Mouse (Mus musculus): ENCODE measurements around the gene Gm49320.
"Not testable (repeated sequence)": the region's sequence is repeated elsewhere in the genome, so short reads cannot be mapped to it uniquely, and the experiment has no call there.

The Gm49320 gene

DNA sequence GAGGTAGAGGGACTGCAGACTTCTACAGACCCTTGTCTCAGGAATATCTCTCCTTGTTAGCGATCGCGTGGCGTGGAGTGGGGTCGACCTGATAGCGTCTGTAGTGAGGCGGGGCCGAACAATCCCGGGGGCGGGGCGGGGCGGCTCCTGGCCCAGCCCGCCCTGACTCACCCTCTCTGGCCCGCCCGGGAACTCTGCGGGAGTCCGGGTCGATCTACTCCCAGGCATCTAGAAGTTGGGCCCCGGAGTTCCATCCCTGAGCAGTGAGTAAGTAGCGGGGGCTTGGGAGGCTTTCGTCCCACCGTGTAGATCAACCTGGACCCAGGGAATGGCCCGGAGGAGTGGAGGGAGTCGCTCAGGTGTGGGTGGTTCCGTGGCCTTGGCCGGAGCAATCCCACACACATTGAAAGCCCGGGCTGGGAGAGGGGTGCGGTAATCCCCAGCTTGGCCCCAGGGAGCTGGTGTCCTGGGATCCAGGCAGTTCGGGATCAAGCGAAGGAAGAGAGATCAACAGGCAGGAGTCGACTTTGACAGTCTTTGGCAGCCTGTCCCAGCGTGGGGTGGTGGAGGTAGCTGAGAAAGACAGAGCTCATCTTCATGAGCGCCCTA is 11.8 kb upstream of the Gm49320 start, which contains the start of gene Lrrc8e:
Gene Lrrc8e, plus strand, starts transcription at position 89 of the 609 bp plus-strand sequence.
- DNase-seq, result no peak

DNA sequence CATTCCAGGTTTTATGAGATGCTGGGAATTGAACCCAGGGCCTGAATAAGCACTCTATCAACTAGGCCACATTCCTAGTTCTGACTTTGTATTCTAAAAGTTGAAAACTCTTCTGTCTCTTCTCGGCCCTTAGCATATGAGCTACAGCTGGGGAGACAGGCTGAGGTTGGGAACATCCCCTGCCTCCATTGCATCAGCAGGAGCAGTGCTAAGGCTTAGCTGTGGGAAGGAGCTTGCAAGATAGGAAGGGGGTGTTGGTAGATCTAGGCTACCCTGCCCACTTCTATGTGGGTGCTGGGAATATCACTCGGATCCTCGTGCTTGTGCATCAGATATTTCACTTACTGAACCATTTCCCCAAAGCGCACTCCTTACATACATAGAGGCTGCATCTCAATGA is 10.7 kb upstream of the Gm49320 start:
- DNase-seq, result no peak

GRCm38 (mm10) chr8:4229784-4230183 is 8.9 kb upstream of the Gm49320 start:
- DNase-seq, result no peak

DNA sequence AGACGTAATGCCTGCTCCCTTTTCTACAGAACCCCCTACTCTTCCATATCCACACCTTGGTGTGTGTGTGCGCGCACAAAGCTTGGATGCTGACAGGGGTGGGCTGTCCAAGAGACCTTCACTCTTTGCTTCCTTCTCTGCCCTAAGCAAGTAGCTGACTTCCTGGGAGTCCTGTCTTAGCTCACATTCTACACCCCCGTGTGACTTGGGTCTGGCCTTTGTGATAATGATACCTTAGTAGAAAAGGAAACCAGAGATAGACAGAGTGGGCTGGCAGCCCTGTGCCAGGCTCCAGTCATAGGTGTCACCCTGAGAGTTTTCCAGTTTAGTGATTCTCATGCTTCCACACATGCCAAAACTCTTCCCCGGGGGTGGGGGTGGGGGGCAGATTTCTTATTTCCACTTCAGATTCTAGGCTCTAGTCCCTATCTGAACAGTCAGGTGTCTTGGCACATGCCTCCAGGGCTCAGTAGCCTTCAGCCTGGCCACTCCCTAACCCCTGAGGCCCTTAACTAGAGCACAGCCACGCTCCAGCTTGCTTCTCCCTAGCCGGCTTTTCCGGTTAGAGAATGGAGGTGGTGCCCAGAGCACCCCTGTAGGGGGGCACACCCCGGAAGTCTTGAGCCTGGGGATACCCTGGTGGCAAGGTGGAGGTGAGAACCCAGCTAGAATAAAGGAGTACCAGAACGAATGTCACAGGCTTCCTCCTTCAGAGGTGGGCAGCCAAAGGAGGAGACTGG is 7.9 kb upstream of the Gm49320 start:
- DNase-seq, result no peak

GRCm38 (mm10) chr8:4237814-4238433 is 741 bp upstream of the Gm49320 start:
- no peak for DNase-seq

GRCm38 (mm10) chr8:4239193-4239890 is 677 bp downstream of the Gm49320 start:
- peak in 1 of 2 experiments; percentile 7 for DNase-seq

DNA sequence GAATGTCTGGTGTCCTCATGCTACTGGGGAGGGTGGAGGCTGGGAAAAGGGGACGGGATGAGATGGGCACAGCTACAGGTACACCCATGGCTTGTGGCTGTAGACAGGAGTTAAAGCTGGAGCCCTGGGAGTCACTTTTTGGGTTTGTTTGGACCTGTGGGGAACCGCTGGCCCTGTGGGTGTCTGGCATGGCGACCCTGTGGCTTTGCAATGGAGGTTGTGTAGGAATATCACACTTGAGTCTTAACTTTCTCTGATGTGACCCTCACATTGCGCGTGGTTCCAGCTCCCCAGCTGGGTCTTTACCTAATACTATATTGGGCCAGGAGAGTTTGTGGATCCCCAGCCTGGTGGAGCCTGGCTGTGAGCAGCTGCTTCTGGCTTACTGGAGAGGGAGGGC is 6.4 kb downstream of the Gm49320 start:
- DNase-seq, result peak in 1 of 2 experiments; percentile 3

GRCm38 (mm10) chr8:4245737-4246136 is 7.1 kb downstream of the Gm49320 start:
- peak in 1 of 2 experiments; percentile 7 for DNase-seq

DNA sequence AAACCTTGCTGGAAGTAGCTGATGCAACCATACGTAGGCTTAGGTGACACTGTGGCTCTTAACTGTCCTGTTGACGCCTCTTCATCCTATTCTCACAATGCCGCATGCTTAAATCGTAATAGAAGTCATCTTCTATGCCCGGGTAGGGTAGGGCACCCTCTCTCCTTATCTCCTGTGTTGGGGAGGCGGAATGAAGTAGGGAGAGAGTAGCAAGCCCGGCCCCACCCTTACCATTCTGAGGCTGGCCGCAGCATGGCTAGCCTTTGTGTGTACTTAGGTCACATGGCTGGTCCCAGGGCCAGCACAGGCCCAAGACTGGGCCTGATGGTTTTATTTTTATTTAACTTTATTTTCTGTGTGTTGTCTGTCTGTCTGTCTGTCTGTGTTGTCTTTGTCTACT is 8.6 kb downstream of the Gm49320 start:
- no peak for DNase-seq

DNA sequence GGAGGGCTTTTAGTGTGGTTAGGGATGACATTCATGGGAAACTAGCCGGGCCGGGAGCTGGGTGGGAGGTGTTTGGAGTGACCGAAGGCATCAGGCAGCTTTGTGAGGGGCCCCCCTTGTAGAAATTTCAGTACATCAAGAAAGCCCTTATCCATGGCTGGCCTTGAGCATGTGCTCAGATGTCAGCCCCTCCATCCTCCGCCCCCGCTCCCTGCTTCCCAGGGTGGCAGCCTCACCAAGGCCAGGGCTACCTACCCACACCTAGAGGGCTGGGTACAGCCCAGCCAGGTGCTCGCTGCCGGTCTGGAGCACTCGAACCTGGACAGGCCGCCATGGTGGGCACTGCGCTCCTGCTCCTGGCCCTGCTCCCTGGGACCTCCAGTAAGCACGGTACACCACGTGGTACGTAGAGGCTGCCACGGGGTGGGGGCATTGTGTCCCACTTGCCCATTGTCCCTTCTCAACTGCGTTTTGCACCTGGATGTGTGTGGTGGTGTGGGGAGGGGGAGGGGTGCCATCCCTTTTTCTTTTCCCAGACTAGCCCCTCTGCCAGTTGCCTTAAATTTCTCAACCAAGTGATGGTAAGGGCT is 9.4 kb downstream of the Gm49320 start, which contains the start of gene Tgfbr3l:
Gene Tgfbr3l, plus strand, starts transcription at position 264 of the 590 bp plus-strand sequence.
- DNase-seq, result peak in 1 of 2 experiments; percentile 14

DNA sequence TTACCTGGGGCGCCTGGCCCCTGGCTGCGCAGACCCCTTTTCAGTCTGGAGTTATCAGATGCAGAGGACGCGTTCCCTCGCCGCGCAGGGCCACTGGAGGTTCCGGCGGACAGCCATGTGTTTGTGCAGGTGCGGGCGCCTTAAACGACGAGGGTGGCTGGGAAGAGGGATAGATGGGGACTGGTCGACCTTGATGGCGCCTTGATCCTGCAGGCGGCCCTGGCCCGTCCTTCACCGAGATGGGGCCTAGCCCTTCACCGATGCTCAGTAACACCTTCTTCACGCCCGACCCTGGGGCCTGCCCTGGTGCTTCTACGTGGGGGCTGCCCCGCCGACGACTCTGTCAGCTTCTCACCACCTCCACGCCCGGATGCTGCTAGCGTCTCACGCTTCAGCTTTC is 10.5 kb downstream of the Gm49320 start:
- DNase-seq, result peak in 1 of 2 experiments; percentile 6

GRCm38 (mm10) chr8:4250306-4250970 is 11.8 kb downstream of the Gm49320 start:
- peak; percentile 80 for DNase-seq

- no peak for DNase-seq
Measured at GRCm38 (mm10) chr8:4252116-4252760, 13.6 kb downstream of the Gm49320 start.

DNA sequence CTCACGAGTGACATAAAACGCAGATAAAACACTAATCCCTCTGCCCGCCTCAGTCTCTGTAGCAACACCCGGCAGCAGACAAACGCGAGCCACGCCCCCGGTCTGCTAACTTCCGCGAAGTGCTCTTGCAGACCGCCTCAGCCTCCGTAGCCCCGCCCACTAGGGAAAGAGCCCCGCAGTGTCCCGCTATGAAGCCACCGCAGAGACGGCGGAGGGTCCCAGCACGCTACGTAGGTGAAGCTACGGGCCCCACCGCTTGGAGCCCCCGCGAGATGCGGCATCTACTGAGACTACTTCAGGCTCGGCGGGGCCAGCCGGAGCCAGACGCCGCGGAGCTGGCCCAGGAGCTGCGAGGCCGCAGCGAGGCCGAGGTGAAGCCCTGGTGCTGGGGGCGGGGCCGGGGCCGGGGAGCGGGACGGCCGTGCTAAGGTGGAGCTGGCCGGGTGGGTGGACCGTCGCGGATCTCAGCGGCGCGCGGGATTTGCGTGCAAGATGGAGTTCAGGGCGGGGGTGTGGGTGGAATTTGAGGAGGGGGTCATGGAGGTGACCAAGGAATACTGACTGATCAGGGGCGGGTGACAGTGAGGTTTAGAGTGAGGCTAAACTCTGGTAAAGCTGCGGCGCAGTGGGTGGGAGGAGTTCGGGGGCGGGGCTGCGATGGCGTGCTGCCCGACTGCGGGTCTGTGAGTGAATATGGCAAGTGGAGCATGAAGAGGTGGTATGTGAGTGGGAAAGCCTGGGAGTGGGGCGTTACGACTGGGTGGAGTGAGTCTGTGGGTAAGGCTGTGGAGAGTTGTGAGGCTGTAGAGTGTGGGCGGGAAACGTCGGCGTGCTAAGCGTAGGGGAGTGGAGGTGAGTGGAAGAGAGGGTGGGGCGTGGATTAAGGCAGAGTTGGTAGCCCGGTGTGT is 14.5 kb downstream of the Gm49320 start, which contains the start of gene Snapc2:
Gene Snapc2, plus strand, starts transcription at position 147 of the 908 bp plus-strand sequence.
- peak; percentile 95 for DNase-seq

DNA sequence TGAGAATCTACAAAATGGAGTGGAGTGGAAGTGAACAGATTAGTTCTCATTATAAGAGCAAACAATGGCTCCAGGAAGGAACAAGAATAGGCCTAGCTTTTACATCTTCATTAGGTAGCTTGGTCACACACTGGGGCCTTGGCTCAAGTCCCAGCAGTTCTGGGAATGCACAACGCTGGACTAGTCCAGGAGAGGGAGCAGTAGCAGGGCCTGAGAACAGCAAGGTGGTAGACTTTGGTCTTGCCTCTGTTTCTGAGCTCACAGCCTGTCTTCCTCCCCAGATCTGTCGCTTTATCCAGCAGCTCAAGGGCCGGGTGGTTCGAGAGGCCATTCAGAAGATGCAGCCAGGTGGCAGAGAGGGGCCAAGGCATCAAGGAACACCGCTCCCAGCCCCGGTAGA is 15.3 kb downstream of the Gm49320 start:
- no peak for DNase-seq

GRCm38 (mm10) chr8:4255471-4255870 is 16.8 kb downstream of the Gm49320 start:
- not testable (repeated sequence) for DNase-seq

GRCm38 (mm10) chr8:4256911-4257310 is 18.2 kb downstream of the Gm49320 start:
- no peak for DNase-seq

DNA sequence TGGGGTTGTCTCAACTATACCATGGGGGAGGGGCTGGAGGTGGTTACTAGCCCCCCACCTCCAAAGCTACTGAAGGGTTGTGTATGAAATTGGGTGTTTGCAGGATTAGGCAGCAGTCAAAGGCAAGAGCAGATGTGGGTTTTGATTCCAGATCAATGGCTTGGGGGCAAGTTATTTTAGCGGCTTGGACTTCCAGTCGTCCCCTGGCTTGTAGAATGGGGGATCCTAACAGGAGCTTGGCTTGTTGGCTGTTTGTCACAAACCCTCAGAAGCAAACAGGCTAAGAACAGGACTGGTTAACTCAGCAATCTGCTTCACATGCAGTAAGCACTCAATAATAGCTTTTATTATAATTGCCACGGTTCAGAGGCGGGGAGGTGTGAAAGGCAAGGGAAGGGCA is 18.7 kb downstream of the Gm49320 start:
- DNase-seq, result no peak

- peak; percentile 83 for DNase-seq
Measured at GRCm38 (mm10) chr8:4258233-4258632, 19.6 kb downstream of the Gm49320 start.

DNA sequence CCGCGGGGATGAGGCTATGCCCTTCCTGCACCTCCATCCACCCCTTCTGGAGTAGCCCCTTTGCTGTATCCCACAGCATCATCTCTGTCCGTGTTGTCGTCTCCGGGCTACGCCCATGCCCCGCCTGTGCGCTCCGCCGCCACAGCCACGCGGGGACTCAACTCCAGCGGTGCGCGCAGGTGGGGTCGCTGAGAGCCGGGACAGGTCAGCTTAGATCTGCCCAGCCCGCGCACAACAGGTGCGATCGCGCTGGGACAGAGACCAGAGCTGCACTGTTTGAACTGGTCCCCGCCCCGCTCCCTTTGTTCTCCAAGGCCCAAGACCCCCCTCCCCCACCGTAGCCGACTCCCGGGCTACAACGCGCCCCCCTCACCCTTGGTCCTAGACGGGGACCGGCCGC is 20.0 kb downstream of the Gm49320 start:
- peak in 1 of 2 experiments; percentile 48 for DNase-seq
